Mouse (Mus musculus) regulatory T cell (primary cell): ENCODE results near the gene Bzw1.

ENCODE experiments used
- in situ Hi-C: fragments of 300-600 bp; cut with MboI, MseI; formaldehyde crosslinking; loops from one replicate; pipeline ENCODE4 v1.15.1; 2025; ENCODE audit warnings: high pct_unique_total_duplicates

The Bzw1 gene

DNA sequence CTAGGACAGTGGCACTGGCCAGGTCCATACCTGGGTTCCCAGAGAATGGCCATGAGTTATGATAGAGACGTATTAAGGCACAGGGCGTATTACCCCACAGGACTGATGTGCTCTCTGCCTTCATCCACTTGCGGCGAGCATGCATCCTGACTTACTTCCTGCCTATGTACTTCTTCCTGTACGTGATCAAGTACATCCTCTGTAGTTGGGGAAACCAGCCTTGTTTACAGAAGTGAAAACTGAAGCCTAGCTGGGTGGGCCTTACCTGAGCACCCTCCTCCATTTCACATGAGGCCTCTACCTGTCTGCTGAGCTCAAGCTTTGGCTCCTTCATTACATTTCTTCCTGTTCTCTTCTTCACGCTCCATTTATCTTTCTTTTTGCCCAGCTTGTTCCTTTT lies 61.6 kb downstream of the Bzw1 start:
- in situ Hi-C loops = no loop called here
